In the genomic region with DNA sequence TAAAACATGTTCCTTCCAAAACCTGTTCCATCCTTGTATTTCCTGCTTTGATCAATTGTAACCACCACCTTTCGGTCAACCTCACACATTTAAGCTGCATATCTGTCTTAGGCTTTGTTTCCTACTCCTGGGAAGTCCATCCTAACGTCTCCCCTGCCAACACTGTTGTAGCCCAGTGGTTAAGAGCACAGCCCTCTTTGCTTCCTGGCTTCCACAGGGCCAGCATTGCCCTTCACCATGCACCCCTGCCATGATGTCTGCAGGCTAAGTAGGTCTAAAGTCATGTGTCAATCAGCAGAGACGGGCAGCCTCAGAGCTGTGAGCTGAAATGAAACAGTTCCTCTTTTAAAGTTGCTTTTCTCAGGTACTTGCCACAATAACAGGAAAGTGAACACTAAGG, we compare ENCODE assay signal across 31 mouse cellular contexts.
"Had no signal": no experiment of that assay in that cellular context is flagged by ENCODE, and none has a peak within 500 bp of the region (broad histone marks: within the 10 kb centered on the region; RNA-seq: fewer than 3 reads in every experiment).

No protein-coding gene starts in this region.

- H3K36me3 ChIP-seq: limb, embryonic 10.5 days; limb, embryonic 12.5 days; limb, embryonic 13.5 days; limb, embryonic 15.5 days; liver, embryonic 12.5 days; liver, embryonic 13.5 days; liver, embryonic 15.5 days; lung, embryonic 15.5 days; midbrain, embryonic 10.5 days; midbrain, embryonic 12.5 days; midbrain, embryonic 13.5 days; midbrain, embryonic 15.5 days; neural tube, embryonic 12.5 days had no signal

- H3K9ac ChIP-seq: limb, embryonic 12.5 days; limb, embryonic 13.5 days; limb, embryonic 15.5 days; liver, embryonic 12.5 days; liver, embryonic 13.5 days; liver, embryonic 14.5 days; liver, embryonic 15.5 days; liver, postnatal 0 days; lung, embryonic 14.5 days; lung, embryonic 15.5 days; midbrain, embryonic 12.5 days; midbrain, embryonic 13.5 days; midbrain, embryonic 15.5 days; neural tube, embryonic 12.5 days had no signal

- H3K27me3 ChIP-seq: limb, embryonic 12.5 days; limb, embryonic 13.5 days; limb, embryonic 15.5 days; liver, embryonic 12.5 days; liver, embryonic 13.5 days; liver, embryonic 15.5 days; lung, embryonic 15.5 days; megakaryocyte, embryonic 14.5 days; midbrain, embryonic 12.5 days; midbrain, embryonic 13.5 days; midbrain, embryonic 15.5 days; neural tube, embryonic 12.5 days had no signal

- H3K4me2 ChIP-seq: limb, embryonic 12.5 days; limb, embryonic 13.5 days; limb, embryonic 15.5 days; liver, embryonic 11.5 days; liver, embryonic 12.5 days; liver, embryonic 13.5 days; liver, embryonic 15.5 days; lung, embryonic 14.5 days; lung, embryonic 15.5 days; midbrain, embryonic 12.5 days; midbrain, embryonic 13.5 days; midbrain, embryonic 15.5 days; neural tube, embryonic 12.5 days had no signal

- DNase-seq: left cerebral cortex, postnatal 4 days; liver; liver, embryonic 13.5 days; liver, postnatal 0 days; lung, adult 18-20 months; lung, adult 2 months; lung, embryonic 14.5 days; lung, postnatal 10 days; lung, postnatal 14 days; lung, postnatal 36 days; lung, postnatal 4 days had no signal

- H3K4me3 ChIP-seq: left cerebral cortex, adult 2 months; limb, embryonic 10.5 days; limb, embryonic 12.5 days; limb, embryonic 13.5 days; limb, embryonic 15.5 days; liver, embryonic 12.5 days; liver, embryonic 13.5 days; liver, embryonic 15.5 days; lung, embryonic 15.5 days; megakaryocyte, embryonic 14.5 days; midbrain, embryonic 10.5 days; midbrain, embryonic 12.5 days; midbrain, embryonic 13.5 days; midbrain, embryonic 15.5 days; myocyte; neural tube, embryonic 12.5 days had no signal

- H3K9me3 ChIP-seq: limb, embryonic 10.5 days; limb, embryonic 12.5 days; limb, embryonic 13.5 days; limb, embryonic 15.5 days; liver, embryonic 12.5 days; liver, embryonic 13.5 days; liver, embryonic 15.5 days; lung, embryonic 15.5 days; megakaryocyte, embryonic 14.5 days; midbrain, embryonic 10.5 days; midbrain, embryonic 12.5 days; midbrain, embryonic 13.5 days; midbrain, embryonic 15.5 days; neural tube, embryonic 12.5 days had no signal

- H3K4me1 ChIP-seq: liver, embryonic 12.5 days; liver, embryonic 15.5 days; midbrain, embryonic 15.5 days; neural tube, embryonic 12.5 days had no signal

- ATAC-seq: liver, embryonic 12.5 days; liver, postnatal 0 days; lung, postnatal 0 days; midbrain, embryonic 13.5 days; midbrain, embryonic 15.5 days; midbrain, embryonic 16.5 days had no signal

- H3K27ac ChIP-seq: left cerebral cortex, adult 2 months; limb, embryonic 10.5 days; limb, embryonic 12.5 days; limb, embryonic 13.5 days; limb, embryonic 15.5 days; liver, embryonic 12.5 days; liver, embryonic 13.5 days; liver, embryonic 14.5 days; liver, embryonic 15.5 days; lung, embryonic 15.5 days; macrophage; midbrain, embryonic 10.5 days; midbrain, embryonic 12.5 days; midbrain, embryonic 13.5 days; midbrain, embryonic 15.5 days; neural tube, embryonic 12.5 days had no signal
